Comparison of ENCODE assay signal across 10 mouse cellular contexts in the genomic region with DNA sequence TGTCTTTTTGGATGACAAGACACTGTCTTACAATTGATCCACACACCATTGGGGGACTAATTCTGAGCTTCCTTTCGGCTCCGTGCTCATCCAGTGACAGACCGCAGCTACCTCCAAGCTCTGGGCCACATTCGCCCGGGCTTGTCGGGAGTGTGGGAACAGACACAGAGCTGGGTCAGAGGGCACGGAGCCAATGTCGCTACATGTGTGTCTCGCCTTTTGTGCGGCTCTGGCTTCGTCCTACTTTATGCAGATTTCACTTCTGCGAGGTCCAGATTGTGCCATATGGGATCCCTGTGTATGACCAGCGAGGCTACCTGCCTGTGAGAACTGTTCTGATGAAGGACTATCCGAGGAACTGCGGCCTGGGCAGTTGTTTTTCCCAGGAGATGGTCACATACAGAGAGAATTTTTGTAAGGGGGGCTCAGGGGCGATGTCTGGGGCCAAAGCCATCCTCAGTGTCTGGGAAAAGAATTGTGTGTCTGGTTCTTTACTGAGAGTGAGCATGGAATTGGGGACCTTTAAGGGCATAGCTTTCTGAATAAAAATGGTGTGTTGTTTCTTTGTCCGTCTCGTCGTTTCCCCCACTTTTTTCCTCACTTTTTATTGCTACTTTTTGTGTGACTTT.
A peak's percentile ranks its signal among the peaks of the same experiment; 100 is the strongest.
DNase-seq lines count a peak whose midpoint lies in the region; ATAC-seq and TF ChIP-seq lines count a peak whose summit lies in the region.
"Had no signal": no experiment of that assay in that cellular context is flagged by ENCODE, and none has a peak within 500 bp of the region (broad histone marks: within the 10 kb centered on the region; RNA-seq: fewer than 3 reads in every experiment).

No protein-coding gene starts in this region.

- H3K4me3 ChIP-seq in cerebellum, adult 2 months (replicated peaks; ENCODE audit: insufficient read depth, low read depth, low read length), result peak overlapping the region; percentile 36
- no peak overlapping the region for H3K4me3 ChIP-seq in forebrain, embryonic 15.5 days
- H3K4me3 ChIP-seq in midbrain, embryonic 16.5 days (ENCODE audit: low read depth, low read length), result no peak overlapping the region
- H3K4me3 ChIP-seq: heart, embryonic 13.5 days; limb, embryonic 13.5 days had no signal

- peak; percentile 87 for ATAC-seq in forebrain, embryonic 15.5 days (replicated peaks)
- peak; percentile 66 for ATAC-seq in midbrain, embryonic 16.5 days
- no peak for ATAC-seq in activated CD4-positive, CD25-positive, alpha-beta regulatory T cell, adult 4 months

- H3K4me2 ChIP-seq in forebrain, embryonic 15.5 days (replicated peaks), result 0 out of 2 replicates have a peak overlapping the region, but pooled peaks have one; percentile 4
- 0 out of 2 replicates have a peak overlapping the region, but pooled peaks have one; percentile 18 for H3K4me2 ChIP-seq in midbrain, embryonic 16.5 days (ENCODE audit: low read length)
- H3K4me2 ChIP-seq: heart, embryonic 13.5 days; limb, embryonic 13.5 days had no signal

- DNase-seq in gastrocnemius, postnatal 10 days, result peak; percentile 9
- DNase-seq in gastrocnemius, adult 8-10 months (ENCODE audit: low spot score in 2 of 2), result no peak
- DNase-seq in cerebellum, adult 2 months, result peak; percentile 80 to 83
- DNase-seq in adipocyte (ENCODE audit: low spot score), result no peak
- DNase-seq in ovary, postnatal 14 days (ENCODE audit: low spot score), result no peak

- TF ChIP-seq CTCF in cerebellum, adult 2 months (IDR thresholded peaks at IDR 0.05; ENCODE audit: borderline replicate concordance, insufficient read depth, low read depth, low read length), result no peak

- H3K27me3 ChIP-seq in cerebellum, adult 2 months (ENCODE audit: control insufficient read depth, insufficient read depth, low read length), result no peaks in the 10 kb centered on the region
- no peaks in the 10 kb centered on the region for H3K27me3 ChIP-seq in forebrain, embryonic 15.5 days
- H3K27me3 ChIP-seq in midbrain, embryonic 16.5 days (ENCODE audit: control insufficient read depth, insufficient read depth, low read depth, low read length), result no peaks in the 10 kb centered on the region
- H3K27me3 ChIP-seq: heart, embryonic 13.5 days; limb, embryonic 13.5 days had no signal

- no peak for TF ChIP-seq POLR2A in cerebellum, adult 2 months (IDR thresholded peaks at IDR 0.05; ENCODE audit: borderline replicate concordance, insufficient read depth, low read length)

- no peaks in the 10 kb centered on the region for H3K36me3 ChIP-seq in forebrain, embryonic 15.5 days
- H3K36me3 ChIP-seq in midbrain, embryonic 16.5 days (ENCODE audit: control insufficient read depth, insufficient read depth, low read length), result no peaks in the 10 kb centered on the region
- H3K36me3 ChIP-seq: heart, embryonic 13.5 days; limb, embryonic 13.5 days had no signal

- H3K27ac ChIP-seq in cerebellum, adult 2 months (ENCODE audit: insufficient read depth, low read length), result peak overlapping the region; percentile 27
- peak overlapping the region; percentile 42 for H3K27ac ChIP-seq in forebrain, embryonic 15.5 days (replicated peaks)
- H3K27ac ChIP-seq in midbrain, embryonic 16.5 days (ENCODE audit: low read length), result no peak overlapping the region
- H3K27ac ChIP-seq: heart, embryonic 13.5 days; limb, embryonic 13.5 days had no signal

- no peaks in the 10 kb centered on the region for H3K9me3 ChIP-seq in forebrain, embryonic 15.5 days
- H3K9me3 ChIP-seq in midbrain, embryonic 16.5 days (replicated peaks; ENCODE audit: control insufficient read depth, low read length, poor library complexity, severe bottlenecking), result no peaks in the 10 kb centered on the region
- H3K9me3 ChIP-seq: heart, embryonic 13.5 days; limb, embryonic 13.5 days had no signal

- 11% methylated on average over 19 of the region's 19 CpGs for WGBS in cerebellum, adult 2 months
- WGBS in forebrain, embryonic 15.5 days, result 61% methylated on average over 19 of the region's 19 CpGs
- 58% methylated on average over 19 of the region's 19 CpGs for WGBS in midbrain, embryonic 16.5 days

- no peaks in the 10 kb centered on the region for H3K4me1 ChIP-seq in cerebellum, adult 2 months (ENCODE audit: control insufficient read depth, insufficient read depth, low read length)
- H3K4me1 ChIP-seq in forebrain, embryonic 15.5 days, result peaks cover 9% of the 10 kb centered on the region; the same call in 1 of the 2 replicates
- H3K4me1 ChIP-seq in midbrain, embryonic 16.5 days (ENCODE audit: control insufficient read depth, insufficient read depth, low read length), result peaks cover 4% of the 10 kb centered on the region
- H3K4me1 ChIP-seq: heart, embryonic 13.5 days; limb, embryonic 13.5 days had no signal

- no peak overlapping the region for H3K9ac ChIP-seq in forebrain, embryonic 15.5 days (replicated peaks)
- H3K9ac ChIP-seq in midbrain, embryonic 16.5 days (ENCODE audit: low read depth, low read length), result no peak overlapping the region
- H3K9ac ChIP-seq: heart, embryonic 13.5 days; limb, embryonic 13.5 days had no signal

Comparison
In these comparisons a context has a peak if more than half of its experiments do, and no peak if none do; other contexts are left out.
1. DNase-seq: peak in gastrocnemius, postnatal 10 days (single experiment) and cerebellum, adult 2 months (2 of 2); none in gastrocnemius, adult 8-10 months (0 of 2), adipocyte (single experiment) and ovary, postnatal 14 days (single experiment).